Mouse (Mus musculus) left cerebral cortex, adult 9 months (tissue): Measurements from ENCODE around the gene Trim16.

ENCODE experiments used
- DNase-seq, 2 experiments: peaks; one replicate each; pipeline ENCODE4 v3.0.0; 2022; ENCODE audit warnings: low spot score in 2 of 2

Trim16 gene

GRCm38 (mm10) chr11:62891763-62892162, 71.7 kb downstream of the Trim16 start:
- no peak for DNase-seq
